Comparison of ENCODE assay signal across 9 mouse cellular contexts in the genomic region with DNA sequence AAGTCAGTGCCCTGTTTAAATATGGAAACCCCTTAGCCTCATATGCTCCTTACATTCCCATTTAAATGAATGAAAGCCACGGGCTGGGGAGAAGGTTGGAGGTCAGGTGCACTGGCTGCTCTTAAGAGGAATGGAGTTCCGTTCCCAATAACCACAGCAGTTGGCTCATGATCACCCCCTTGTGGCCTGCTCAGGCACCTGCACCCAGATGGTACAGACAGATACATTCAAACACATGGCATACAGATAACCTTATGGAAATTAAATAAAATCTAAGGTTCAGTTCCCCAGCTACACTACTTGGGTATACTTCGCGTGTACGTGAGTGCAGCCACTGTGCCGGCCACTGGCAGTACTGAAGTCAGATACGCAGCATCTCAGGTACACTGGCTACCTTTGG.
DNase-seq lines count a peak whose midpoint lies in the region; ATAC-seq and TF ChIP-seq lines count a peak whose summit lies in the region.
"Had no signal": no experiment of that assay in that cellular context is flagged by ENCODE, and none has a peak within 500 bp of the region (broad histone marks: within the 10 kb centered on the region; RNA-seq: fewer than 3 reads in every experiment).

No protein-coding gene starts in this region.

- H3K36me3 ChIP-seq in liver, postnatal 0 days (replicated peaks; ENCODE audit: insufficient read depth, low read length), result no peaks in the 10 kb centered on the region
- H3K36me3 ChIP-seq in testis, adult 2 months (ENCODE audit: control insufficient read depth, insufficient read depth, low read length), result no peaks in the 10 kb centered on the region
- H3K36me3 ChIP-seq: embryonic facial prominence, embryonic 12.5 days had no signal

- TF ChIP-seq POLR2A in testis, adult 2 months (IDR thresholded peaks at IDR 0.05; ENCODE audit: control insufficient read depth, low read depth, low read length), result no peak

- H3K4me3 ChIP-seq in liver, postnatal 0 days (ENCODE audit: low read depth, low read length), result no peak overlapping the region
- H3K4me3 ChIP-seq in testis, adult 2 months (ENCODE audit: control insufficient read depth, low read depth, low read length), result no peak overlapping the region
- H3K4me3 ChIP-seq: embryonic facial prominence, embryonic 12.5 days had no signal

- WGBS in liver, postnatal 0 days (ENCODE audit: insufficient replicate concordance), result 62% methylated on average over 7 of the region's 7 CpGs

- ATAC-seq in liver, postnatal 0 days, result peak; percentile 53; the same call in 1 of the 2 replicates

- TF ChIP-seq EP300 in liver, postnatal 0 days (IDR thresholded peaks at IDR 0.05; ENCODE audit: low read depth), result no peak

- no peaks in the 10 kb centered on the region for H3K9me3 ChIP-seq in liver, postnatal 0 days (ENCODE audit: low read length)
- H3K9me3 ChIP-seq: embryonic facial prominence, embryonic 12.5 days had no signal

- TF ChIP-seq CTCF in liver, postnatal 0 days (IDR thresholded peaks at IDR 0.05; ENCODE audit: low read depth), result peak; percentile 94
- peak; percentile 96; the same call in 1 of the 2 replicates for TF ChIP-seq CTCF in testis, adult 2 months (IDR thresholded peaks at IDR 0.05; ENCODE audit: control insufficient read depth, insufficient read depth, insufficient replicate concordance, low read depth, low read length)

- intact Hi-C loops in heart, postnatal 14 days (cut with DNase I), result no loop called here

- no peak overlapping the region for H3K27ac ChIP-seq in liver, postnatal 0 days (ENCODE audit: low read depth)
- no peak overlapping the region for H3K27ac ChIP-seq in testis, adult 2 months (ENCODE audit: control insufficient read depth, insufficient read depth, low read depth, low read length)
- H3K27ac ChIP-seq: embryonic facial prominence, embryonic 12.5 days had no signal

- peak; percentile 20 to 48 for DNase-seq in heart, postnatal 14 days
- DNase-seq in heart, adult 8-10 months (ENCODE audit: low spot score), result no peak
- DNase-seq in urinary bladder, postnatal 25 days (ENCODE audit: low spot score), result peak; percentile 12
- DNase-seq in urinary bladder, adult 2 months (ENCODE audit: low spot score), result no peak
- DNase-seq in embryo, embryonic 10.5 days (ENCODE audit: low spot score), result peak; percentile 74
- peak; percentile 76 for DNase-seq in liver, postnatal 0 days
- no peak for DNase-seq in cerebellum, adult 9-10 months

- H3K4me1 ChIP-seq in liver, postnatal 0 days (ENCODE audit: insufficient read depth), result no peaks in the 10 kb centered on the region; the same call in 1 of the 2 replicates
- peaks cover 5% of the 10 kb centered on the region for H3K4me1 ChIP-seq in testis, adult 2 months (ENCODE audit: control insufficient read depth, insufficient read depth, low read length)
- H3K4me1 ChIP-seq: embryonic facial prominence, embryonic 12.5 days had no signal

- H3K4me2 ChIP-seq in liver, postnatal 0 days (ENCODE audit: low read depth, low read length), result no peak overlapping the region
- H3K4me2 ChIP-seq: embryonic facial prominence, embryonic 12.5 days had no signal

- no peak overlapping the region for H3K9ac ChIP-seq in liver, postnatal 0 days (replicated peaks)
- H3K9ac ChIP-seq: embryonic facial prominence, embryonic 12.5 days had no signal

- no peaks in the 10 kb centered on the region for H3K27me3 ChIP-seq in liver, postnatal 0 days (ENCODE audit: insufficient read depth, low read length)
- no peaks in the 10 kb centered on the region for H3K27me3 ChIP-seq in testis, adult 2 months (ENCODE audit: control insufficient read depth, insufficient read depth, low read length)
- H3K27me3 ChIP-seq: embryonic facial prominence, embryonic 12.5 days had no signal

Comparison
In these comparisons a context has a peak if more than half of its experiments do, and no peak if none do; other contexts are left out.
1. DNase-seq: peak in heart, postnatal 14 days (2 of 2), urinary bladder, postnatal 25 days (single experiment), embryo, embryonic 10.5 days (single experiment) and liver, postnatal 0 days (single experiment); none in heart, adult 8-10 months (single experiment), urinary bladder, adult 2 months (single experiment) and cerebellum, adult 9-10 months (single experiment).